Mouse (Mus musculus) testis, adult 2 months (tissue): ENCODE results near the gene Wdr59.

Experiments
- CTCF ChIP-seq: fragments of 200-500 bp; IDR thresholded peaks from 2 replicates; pipeline ENCODE4 v1.5.1; 2012; ENCODE audit warnings: low read depth, mild to moderate bottlenecking, inconsistent platforms, low read length, moderate library complexity; ENCODE audit not compliant: control insufficient read depth, insufficient read depth, insufficient replicate concordance
- POLR2A ChIP-seq: fragments of 200-500 bp; IDR thresholded peaks from 2 replicates; pipeline ENCODE4 v1.6.1; 2012; ENCODE audit warnings: low read depth, mild to moderate bottlenecking, inconsistent platforms, low read length, moderate library complexity; ENCODE audit not compliant: control insufficient read depth

GRCm38 (mm10) chr8:111449671-111450070 is 72.2 kb downstream of the Wdr59 start:
- no peak for TF ChIP-seq CTCF
- no peak for TF ChIP-seq POLR2A
